Mouse (Mus musculus) forebrain, embryonic 10.5 days (tissue): ENCODE measurements around the gene Mkrn2. TPM values are rescaled to one million over a fixed set of nuclear protein-coding genes. Genes with fewer than 3 reads are reported as not detected.

ENCODE experiments used
- DNase-seq: peaks from one replicate; pipeline ENCODE4 v3.0.0-alpha.2; 2017; ENCODE audit warnings: low spot score; ENCODE audit errors: extremely low spot score
- H3K27ac ChIP-seq: fragments of 300-500 bp; sonication (generic); 2 replicates; pipeline ENCODE4 v1.5.1; 2016; ENCODE audit warnings: mild to moderate bottlenecking
- H3K27me3 ChIP-seq: fragments of 300-500 bp; sonication (generic); 2 replicates; pipeline ENCODE4 v1.6.1; 2016; ENCODE audit warnings: mild to moderate bottlenecking; ENCODE audit not compliant: poor library complexity, severe bottlenecking
- H3K36me3 ChIP-seq: fragments of 300-500 bp; sonication (generic); replicated peaks from 2 replicates; pipeline ENCODE4 v1.6.1; 2016; ENCODE audit warnings: mild to moderate bottlenecking, moderate library complexity
- H3K4me1 ChIP-seq: fragments of 300-500 bp; sonication (generic); 2 replicates; pipeline ENCODE4 v1.6.1; 2016
- H3K4me3 ChIP-seq: fragments of 300-500 bp; sonication (generic); 2 replicates; pipeline ENCODE4 v1.5.1; 2016; ENCODE audit warnings: mild to moderate bottlenecking, moderate library complexity
- H3K9me3 ChIP-seq: fragments of 300-500 bp; sonication (generic); 2 replicates; pipeline ENCODE4 v1.6.1; 2016; ENCODE audit warnings: mild to moderate bottlenecking, moderate library complexity
- WGBS: fragments of 180-500 bp; shearing (Covaris S2); methylation state at CpG from one replicate; pipeline ENCODE4 v1.1.7; 2016; 5-methylcytosine and 5-hydroxymethylcytosine counted together
- polyA plus RNA-seq: library from polyadenylated mRNA; unstranded; fragments of >200 nt; fragmentation: Nextera tagmentation; extraction: Ambion mirVana; gene quantifications from 2 replicates; pipeline ENCODE4 v1.2.1, GENCODE M21; 2016

Gene Mkrn2
- polyA plus RNA-seq, 1 experiment from 2014 or later: 29.3 TPM

DNA sequence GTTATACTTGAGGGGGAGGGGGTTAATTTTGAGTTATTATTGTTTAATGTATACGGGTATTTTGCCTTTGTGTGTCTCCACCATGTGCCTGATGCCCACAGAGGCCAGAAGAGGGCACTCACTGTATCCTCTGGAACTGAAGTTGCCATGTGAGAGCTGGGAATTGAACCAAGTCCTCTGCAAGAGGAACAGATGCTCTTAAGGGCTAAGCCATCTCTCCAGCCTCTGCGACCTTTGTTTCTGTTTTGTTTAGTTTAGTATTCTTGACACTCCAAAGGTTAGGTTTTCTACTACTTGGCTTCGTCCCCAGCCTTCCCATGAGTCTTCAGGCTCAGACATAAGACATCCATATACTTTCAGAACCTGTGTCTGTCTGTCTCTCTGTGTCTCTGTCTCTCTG, 17.5 kb upstream of the Mkrn2 start:
- Histone ChIP-seq H3K27me3 (no peaks in the 10 kb centered on the region), H3K9me3 (no peaks in the 10 kb centered on the region), H3K4me1 (no peaks in the 10 kb centered on the region), H3K4me3 (no peak overlapping the region), H3K36me3 (peaks cover 16% of the 10 kb centered on the region), H3K27ac (no peak overlapping the region)
- 85% methylated on average over 3 of the region's 3 CpGs for WGBS
- DNase-seq: no peak

DNA sequence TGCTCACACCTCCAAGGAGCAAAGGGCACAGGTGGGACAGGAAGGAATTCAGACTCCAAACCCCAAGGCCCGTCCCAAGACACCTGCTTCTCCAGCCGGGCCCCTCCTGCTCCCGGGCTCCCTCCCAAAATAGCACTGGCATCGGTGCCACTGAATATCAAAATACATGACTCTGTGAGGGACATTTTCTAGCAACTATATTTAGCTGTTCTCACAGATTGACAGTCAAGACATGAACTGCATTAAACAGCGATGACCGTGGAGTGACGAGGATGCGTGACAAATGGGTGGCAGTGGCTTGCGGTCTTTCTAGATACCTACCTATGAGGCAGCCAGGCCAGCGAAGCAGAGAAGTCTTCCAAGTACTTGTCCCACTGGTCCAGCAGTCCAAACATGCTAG, 15.4 kb upstream of the Mkrn2 start:
- 90% methylated on average over 10 of the region's 10 CpGs for WGBS
- H3K4me1 ChIP-seq: no peaks in the 10 kb centered on the region
- no peak for DNase-seq
- no peaks in the 10 kb centered on the region for H3K27me3 ChIP-seq
- no peak overlapping the region for H3K27ac ChIP-seq
- no peaks in the 10 kb centered on the region for H3K9me3 ChIP-seq
- H3K4me3 ChIP-seq: no peak overlapping the region
- H3K36me3 ChIP-seq: peaks cover under 1% of the 10 kb centered on the region; the same call in 1 of the 2 replicates

DNA sequence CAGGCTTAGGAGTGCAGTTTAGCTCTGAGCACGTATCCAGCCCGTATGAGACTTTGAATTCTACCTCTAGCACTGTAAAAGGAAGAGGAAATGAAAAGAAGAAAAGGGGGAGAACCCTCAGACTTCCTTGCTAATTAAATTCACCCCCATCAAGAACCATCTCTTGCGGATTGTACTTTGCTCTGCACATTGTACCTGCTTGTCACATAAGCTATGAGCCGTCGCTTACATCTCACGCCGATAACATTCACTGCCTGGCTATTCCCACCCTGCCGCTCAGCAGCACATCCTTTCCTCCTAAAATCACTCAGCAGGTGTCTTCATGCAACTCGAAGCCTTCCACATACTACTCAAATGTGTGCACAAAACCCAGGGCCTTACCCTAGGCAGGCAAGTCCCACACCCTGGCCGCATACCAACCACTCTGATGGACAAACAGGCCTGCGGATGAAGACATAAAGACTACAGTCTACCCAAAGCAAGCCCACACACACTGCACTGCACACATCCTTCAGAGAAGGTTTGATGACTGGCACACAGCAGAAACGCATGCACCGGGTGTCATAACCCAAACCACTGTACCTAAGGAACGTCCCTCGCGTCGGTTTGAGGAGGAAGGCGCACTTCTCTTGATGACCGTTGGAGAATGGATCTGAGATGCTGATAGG, 9.9 kb upstream of the Mkrn2 start:
- H3K9me3 ChIP-seq: no peaks in the 10 kb centered on the region
- H3K4me3 ChIP-seq: no peak overlapping the region
- DNase-seq: no peak
- H3K27me3 ChIP-seq: no peaks in the 10 kb centered on the region
- no peak overlapping the region for H3K27ac ChIP-seq
- WGBS: 89% methylated on average over 19 of the region's 19 CpGs
- H3K4me1 ChIP-seq: no peaks in the 10 kb centered on the region
- H3K36me3 ChIP-seq: no peaks in the 10 kb centered on the region

DNA sequence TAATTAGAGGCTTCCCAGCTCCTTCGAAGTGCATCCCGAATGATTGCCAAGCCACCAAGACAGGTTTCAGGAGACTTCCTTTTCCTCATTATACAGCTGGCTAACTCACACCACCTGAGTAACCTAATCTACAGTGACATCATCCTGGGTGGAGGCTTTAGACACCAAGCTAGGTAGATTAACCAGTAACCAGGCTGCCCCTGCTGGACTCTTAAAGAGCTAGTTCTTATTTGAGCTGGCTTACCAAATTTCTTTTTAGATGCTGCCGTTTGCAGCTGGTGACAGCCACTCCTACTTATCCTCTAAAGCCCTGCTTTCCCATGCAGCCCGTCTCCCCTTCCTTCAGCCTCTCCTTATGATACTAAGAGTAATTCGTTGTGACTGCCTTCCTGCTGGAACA, 9.2 kb upstream of the Mkrn2 start, which contains the start of gene Mkrn2os:
Gene Mkrn2os (minus strand): TSS at position 119 of the 400 bp plus-strand sequence.
- Histone ChIP-seq H3K4me1 (no peaks in the 10 kb centered on the region), H3K27ac (no peak within 1 kb of the TSS), H3K4me3 (no peak within 1 kb of the TSS), H3K36me3 (no peaks in the 10 kb centered on the region), H3K27me3 (no peaks in the 10 kb centered on the region), H3K9me3 (no peaks in the 10 kb centered on the region)
- no peak for DNase-seq
- 69% methylated on average over 5 of the region's 5 CpGs for WGBS

DNA sequence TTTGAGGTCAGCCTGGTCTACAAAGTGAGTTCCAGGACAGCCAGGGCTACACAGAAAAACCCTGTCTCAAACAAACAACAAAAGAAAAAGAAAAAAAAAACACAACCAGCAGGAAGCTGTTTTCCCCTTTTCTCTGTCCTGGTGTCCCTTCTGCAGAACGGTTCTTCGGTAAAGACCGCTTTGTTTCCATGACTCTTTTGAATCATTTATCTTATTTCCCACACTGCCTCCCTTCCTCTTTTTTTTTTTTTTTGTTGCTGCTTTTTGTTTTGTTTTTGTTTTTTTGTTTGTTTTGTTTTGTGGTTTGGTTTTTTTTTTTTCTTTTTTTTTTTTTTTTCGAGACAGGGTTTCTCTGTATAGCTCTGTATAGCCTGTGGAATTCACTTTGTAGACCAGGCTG, 8.4 kb upstream of the Mkrn2 start:
- Histone ChIP-seq H3K27me3 (no peaks in the 10 kb centered on the region), H3K27ac (no peak overlapping the region), H3K4me1 (no peaks in the 10 kb centered on the region), H3K9me3 (no peaks in the 10 kb centered on the region), H3K4me3 (no peak overlapping the region), H3K36me3 (no peaks in the 10 kb centered on the region)
- no peak for DNase-seq
- 84% methylated on average over 4 of the region's 4 CpGs for WGBS

DNA sequence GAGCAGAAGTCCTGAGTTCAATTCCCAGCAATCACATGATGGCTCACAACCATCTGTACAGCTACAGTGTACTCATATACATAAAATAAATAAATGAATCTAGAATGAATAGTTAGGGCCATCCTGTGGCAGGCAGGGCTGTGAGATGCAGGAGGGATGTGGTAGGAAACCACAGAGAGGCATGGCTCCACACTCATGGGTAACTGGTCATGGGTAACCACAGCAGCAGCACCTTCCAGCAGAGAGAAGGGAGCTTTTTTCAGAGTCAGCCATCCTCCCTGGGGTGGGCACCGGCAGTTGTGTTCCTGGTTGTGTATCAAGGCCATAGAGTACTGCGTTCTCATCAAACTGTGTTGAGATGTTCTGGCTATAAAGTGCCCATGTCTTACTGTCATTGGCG, 7.2 kb upstream of the Mkrn2 start:
- H3K27ac ChIP-seq: no peak overlapping the region
- DNase-seq: no peak
- H3K36me3 ChIP-seq: no peaks in the 10 kb centered on the region
- H3K4me1 ChIP-seq: no peaks in the 10 kb centered on the region
- H3K4me3 ChIP-seq: no peak overlapping the region
- H3K9me3 ChIP-seq: no peaks in the 10 kb centered on the region
- 79% methylated on average over 3 of the region's 3 CpGs for WGBS
- no peaks in the 10 kb centered on the region for H3K27me3 ChIP-seq

DNA sequence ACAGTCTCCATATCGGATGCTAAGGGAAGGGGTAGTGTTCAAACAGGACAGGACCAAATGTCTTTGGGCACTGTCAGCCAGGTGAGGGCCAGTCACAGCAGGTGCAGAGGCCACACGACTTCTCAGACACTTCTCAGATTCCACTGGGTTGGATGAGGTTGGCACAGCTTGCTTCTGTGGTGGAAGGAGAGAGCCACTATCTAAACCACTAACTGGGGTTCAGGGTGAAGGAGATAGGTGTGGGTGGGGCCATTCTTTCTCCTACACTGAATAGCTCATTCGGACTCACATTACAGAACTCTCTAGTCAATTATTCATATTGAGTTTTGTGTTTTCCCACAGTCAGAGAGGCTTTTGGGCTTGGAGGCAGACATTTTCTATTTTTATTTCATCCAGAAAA, 6.0 kb upstream of the Mkrn2 start:
- DNase-seq: no peak
- no peaks in the 10 kb centered on the region for H3K4me1 ChIP-seq
- H3K4me3 ChIP-seq: no peak overlapping the region
- no peaks in the 10 kb centered on the region for H3K36me3 ChIP-seq
- no peaks in the 10 kb centered on the region for H3K9me3 ChIP-seq
- H3K27ac ChIP-seq: no peak overlapping the region
- no peaks in the 10 kb centered on the region for H3K27me3 ChIP-seq
- 70% methylated on average over 3 of the region's 3 CpGs for WGBS

DNA sequence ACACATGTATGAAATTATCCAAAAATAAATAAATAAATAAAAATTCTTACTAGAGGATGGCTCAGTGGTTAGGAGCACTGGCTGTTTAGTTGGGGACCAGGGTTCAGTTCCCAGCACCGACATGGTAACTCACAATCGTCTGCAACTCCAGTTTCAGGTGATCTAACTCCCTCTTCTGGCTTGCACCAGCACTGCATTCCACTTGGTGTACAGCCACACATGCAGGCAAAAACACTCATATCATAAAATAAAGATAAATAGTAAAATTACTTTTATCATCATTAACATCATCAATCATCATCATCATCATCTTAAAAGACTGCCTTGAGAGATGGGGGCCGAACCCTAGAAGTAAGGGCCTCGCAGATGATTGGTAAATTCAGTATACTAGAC, 384 bp upstream of the Mkrn2 start:
- no peaks in the 10 kb centered on the region; the same call in 1 of the 2 replicates for H3K9me3 ChIP-seq
- H3K4me1 ChIP-seq: peaks cover 11% of the 10 kb centered on the region
- WGBS: 66% methylated on average over 4 of the region's 4 CpGs
- H3K36me3 ChIP-seq: 0 out of 2 replicates have a peak, but pooled peaks cover 5% of the 10 kb centered on the region
- H3K27me3 ChIP-seq: no peaks in the 10 kb centered on the region
- DNase-seq: no peak
- peak overlapping the region; percentile 95 for H3K4me3 ChIP-seq
- peak overlapping the region; percentile 92 for H3K27ac ChIP-seq

DNA sequence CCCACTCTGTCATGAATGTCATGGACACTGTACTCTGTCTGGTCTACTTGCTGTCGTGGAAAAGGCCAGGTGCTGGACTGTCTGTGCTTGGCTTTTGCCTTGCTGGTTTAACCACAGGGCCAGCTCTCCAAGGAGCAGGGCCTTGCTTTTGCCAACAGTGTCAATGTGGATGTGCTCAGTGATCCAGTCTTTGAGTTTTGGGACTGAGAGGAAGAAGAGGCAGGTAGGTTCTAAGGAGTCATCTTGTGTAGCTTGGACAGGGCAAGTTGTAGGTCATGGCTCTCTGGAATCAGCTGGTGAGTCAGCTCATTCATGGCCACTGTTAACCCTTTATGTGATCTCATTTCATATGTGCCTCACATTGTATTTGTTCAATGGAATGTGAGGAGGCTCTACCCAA, 4.8 kb downstream of the Mkrn2 start:
- peaks cover 11% of the 10 kb centered on the region for H3K4me1 ChIP-seq
- H3K27ac ChIP-seq: no peak overlapping the region
- no peak overlapping the region for H3K4me3 ChIP-seq
- H3K27me3 ChIP-seq: no peaks in the 10 kb centered on the region
- no peak for DNase-seq
- no peaks in the 10 kb centered on the region for H3K9me3 ChIP-seq
- WGBS: 76% methylated on average over 1 of the region's 1 CpGs
- H3K36me3 ChIP-seq: peaks cover 29% of the 10 kb centered on the region

DNA sequence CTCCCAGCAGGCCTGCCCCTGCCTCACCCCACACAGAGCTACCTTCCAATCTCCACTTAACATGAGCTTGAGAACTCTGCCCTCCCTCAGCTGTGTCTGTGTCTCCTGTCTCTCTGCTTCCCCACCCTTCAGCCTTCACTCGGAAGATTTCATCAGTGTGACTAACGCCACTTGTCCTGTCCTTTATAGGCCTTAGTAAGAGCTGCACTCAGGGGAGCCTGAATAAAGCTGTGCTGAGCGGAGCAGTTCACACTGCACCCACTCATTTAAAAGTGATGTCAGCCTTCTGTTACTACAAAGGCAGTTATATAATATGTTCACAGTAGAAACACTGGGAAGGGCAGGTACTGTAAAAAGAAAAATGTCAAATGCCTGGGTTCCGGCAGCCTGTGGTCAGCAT, 5.7 kb downstream of the Mkrn2 start:
- Histone ChIP-seq H3K4me3 (no peak overlapping the region), H3K27ac (no peak overlapping the region), H3K4me1 (peaks cover 8% of the 10 kb centered on the region), H3K27me3 (no peaks in the 10 kb centered on the region), H3K9me3 (no peaks in the 10 kb centered on the region), H3K36me3 (peaks cover 38% of the 10 kb centered on the region)
- DNase-seq: no peak
- 83% methylated on average over 4 of the region's 4 CpGs for WGBS

DNA sequence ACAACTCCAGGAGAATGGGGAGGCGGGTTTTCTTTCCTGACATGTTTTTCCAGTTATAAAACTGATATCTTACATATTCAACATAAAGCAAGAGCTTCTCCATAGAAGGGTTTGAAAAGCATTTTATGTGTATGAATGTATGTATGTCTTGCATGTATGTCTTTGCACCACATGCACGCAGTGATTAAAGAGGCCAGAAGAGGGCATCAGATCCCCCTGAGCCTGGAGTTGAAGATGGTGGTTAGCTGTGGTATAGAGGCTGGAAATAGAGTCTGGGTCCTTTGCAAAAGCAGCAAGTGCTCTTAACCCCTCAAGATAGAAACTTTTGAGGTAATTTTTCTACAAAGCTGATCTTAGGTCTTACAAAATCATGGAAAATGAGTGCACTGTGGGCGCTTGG, 7.4 kb downstream of the Mkrn2 start:
- no peak for DNase-seq
- Histone ChIP-seq H3K4me1 (no peaks in the 10 kb centered on the region; the same call in 1 of the 2 replicates), H3K9me3 (no peaks in the 10 kb centered on the region), H3K27ac (no peak overlapping the region), H3K4me3 (no peak overlapping the region), H3K27me3 (no peaks in the 10 kb centered on the region), H3K36me3 (peaks cover 55% of the 10 kb centered on the region)
- 68% methylated on average over 3 of the region's 3 CpGs for WGBS

DNA sequence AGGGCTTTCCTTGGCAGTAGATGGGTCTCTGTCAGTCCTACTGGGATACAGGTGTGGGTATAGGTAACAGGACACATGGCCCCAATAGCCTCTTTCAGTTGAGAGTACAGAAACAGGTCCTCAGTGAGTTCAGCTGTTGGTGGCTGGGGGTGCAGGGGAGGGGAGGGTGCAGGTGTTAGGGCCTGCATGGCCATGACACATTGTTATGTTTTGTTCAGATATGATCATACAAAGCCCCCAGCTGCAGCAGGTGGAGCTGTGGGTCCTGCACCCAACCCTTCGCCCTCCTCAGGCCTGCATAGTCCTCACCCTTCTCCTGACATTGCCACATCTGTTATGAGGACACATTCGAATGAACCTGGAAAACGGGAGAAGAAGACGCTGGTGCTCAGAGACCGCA, 8.6 kb downstream of the Mkrn2 start:
- Histone ChIP-seq H3K36me3 (peaks cover 65% of the 10 kb centered on the region), H3K27me3 (no peaks in the 10 kb centered on the region), H3K9me3 (no peaks in the 10 kb centered on the region), H3K27ac (no peak overlapping the region), H3K4me1 (no peaks in the 10 kb centered on the region; the same call in 1 of the 2 replicates), H3K4me3 (no peak overlapping the region)
- whole genome bisulfite sequencing: 95% methylated on average over 5 of the region's 5 CpGs
- DNase-seq: no peak

DNA sequence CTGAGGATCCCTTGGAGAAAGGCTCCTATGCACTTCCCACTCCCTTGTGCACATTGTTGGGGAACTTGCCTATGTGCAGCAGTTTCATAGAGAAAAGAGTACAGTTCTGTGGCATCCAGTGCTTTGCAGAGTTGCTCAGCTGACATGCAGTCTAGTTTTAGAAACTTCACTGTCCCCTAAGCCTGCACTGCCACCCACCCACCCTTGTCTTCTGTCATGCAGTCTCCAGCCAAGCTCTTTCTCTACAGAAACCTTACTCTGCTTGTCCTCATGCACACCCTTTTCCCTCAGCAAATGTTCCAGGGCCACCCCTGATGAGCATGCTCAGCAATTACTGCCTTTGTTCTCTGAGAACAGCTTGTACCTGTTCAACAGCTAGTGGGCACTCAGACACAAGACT, 12.1 kb downstream of the Mkrn2 start:
- no peak overlapping the region for H3K4me3 ChIP-seq
- H3K36me3 ChIP-seq: peaks cover 94% of the 10 kb centered on the region

DNA sequence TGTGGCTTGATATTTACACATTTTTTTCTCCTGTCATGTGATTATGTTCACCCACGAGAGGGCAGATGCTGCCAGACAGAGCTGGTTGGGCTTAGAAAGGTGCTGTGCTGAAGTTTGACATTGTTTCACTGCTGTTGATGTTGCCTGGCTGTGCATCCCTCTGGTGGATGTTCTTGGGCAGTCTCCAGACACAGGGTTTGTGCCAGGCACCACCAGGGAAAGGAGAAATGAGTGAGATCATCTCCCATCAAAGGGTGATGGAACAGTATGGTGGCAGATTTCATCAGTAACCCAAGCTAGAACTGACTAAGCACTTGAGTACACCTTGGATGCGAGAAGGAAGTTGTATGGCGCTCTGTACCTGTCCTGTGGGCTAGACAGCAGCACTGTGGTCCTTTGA, 14.3 kb downstream of the Mkrn2 start:
- DNase-seq: no peak
- Histone ChIP-seq H3K27me3 (no peaks in the 10 kb centered on the region), H3K9me3 (no peaks in the 10 kb centered on the region), H3K4me3 (no peak overlapping the region), H3K4me1 (no peaks in the 10 kb centered on the region), H3K27ac (no peak overlapping the region), H3K36me3 (peaks cover 99% of the 10 kb centered on the region)
- whole genome bisulfite sequencing: 94% methylated on average over 3 of the region's 3 CpGs

More for the DNA sequence above, 12.1 kb downstream of the Mkrn2 start:
- Histone ChIP-seq H3K4me1 (no peaks in the 10 kb centered on the region), H3K27ac (no peak overlapping the region), H3K27me3 (no peaks in the 10 kb centered on the region), H3K9me3 (no peaks in the 10 kb centered on the region)
- DNase-seq: no peak
